Mouse (Mus musculus) midbrain, embryonic 15.5 days (tissue): ENCODE measurements around the gene Hist1h2bp. TPM values are rescaled to one million over a fixed set of nuclear protein-coding genes. Genes with fewer than 3 reads are reported as not detected.
A peak's percentile ranks its signal among the peaks of the same experiment; 100 is the strongest.
"Not testable (repeated sequence)": the region's sequence is repeated elsewhere in the genome, so short reads cannot be mapped to it uniquely, and the experiment has no call there.

Experiments used
- ATAC-seq: fragments of 200-750 bp; cut with Nextera tagmentation; replicated peaks from 2 replicates; pipeline ENCODE4 v1.8.0; 2017; ENCODE audit warnings: moderate TSS enrichment
- H3K27ac ChIP-seq: fragments of 300-500 bp; sonication (generic); 2 replicates; pipeline ENCODE4 v1.5.1; 2015; ENCODE audit warnings: mild to moderate bottlenecking, inconsistent platforms
- H3K27me3 ChIP-seq: fragments of 300-500 bp; sonication (generic); replicated peaks from 2 replicates; pipeline ENCODE4 v1.6.1; 2015; ENCODE audit warnings: inconsistent platforms
- H3K36me3 ChIP-seq: fragments of 300-500 bp; sonication (generic); replicated peaks from 2 replicates; pipeline ENCODE4 v1.6.1; 2015; ENCODE audit warnings: inconsistent platforms
- H3K4me1 ChIP-seq: fragments of 300-500 bp; sonication (generic); 2 replicates; pipeline ENCODE4 v1.6.1; 2015; ENCODE audit warnings: inconsistent platforms
- H3K4me2 ChIP-seq: fragments of 300-500 bp; sonication (generic); 2 replicates; pipeline ENCODE4 v1.6.1; 2015; ENCODE audit warnings: inconsistent platforms, mild to moderate bottlenecking, moderate library complexity
- H3K4me3 ChIP-seq: fragments of 300-500 bp; sonication (generic); 2 replicates; pipeline ENCODE4 v1.5.1; 2015; ENCODE audit warnings: mild to moderate bottlenecking, inconsistent platforms
- H3K9ac ChIP-seq: fragments of 300-500 bp; sonication (generic); 2 replicates; pipeline ENCODE4 v1.6.1; 2015; ENCODE audit warnings: mild to moderate bottlenecking, inconsistent platforms
- H3K9me3 ChIP-seq: fragments of 300-500 bp; sonication (generic); 2 replicates; pipeline ENCODE4 v1.6.1; 2016; ENCODE audit warnings: inconsistent platforms
- WGBS: fragments of 180-500 bp; shearing (Covaris S2); methylation state at CpG from one replicate; pipeline ENCODE4 v1.1.7; 2015; ENCODE audit warnings: mixed read lengths; 5-methylcytosine and 5-hydroxymethylcytosine counted together
- polyA plus RNA-seq: library from polyadenylated mRNA; unstranded; fragments of >200 nt; fragmentation: Nextera tagmentation; extraction: Ambion mirVana; gene quantifications from 2 replicates; pipeline ENCODE4 v1.2.1, GENCODE M21; 2015

Gene Hist1h2bp
- 0.31 and 0.87 TPM in 2 replicates for polyA plus RNA-seq

- WGBS, result under 1% methylated on average over 41 of the region's 63 CpGs
- H3K27ac ChIP-seq, result peak within 1 kb of the TSS; percentile 79
Measured at GRCm38 (mm10) chr13:21786899-21787629, at the start of gene Hist1h2bp, which contains the start of gene Hist1h2an. Gene Hist1h2bp, plus strand, starts transcription at chr13:21787461. Gene Hist1h2an, minus strand, starts transcription at chr13:21787218.

GRCm38 (mm10) chr13:21745006-21745405 is 42.3 kb upstream of the Hist1h2bp start:
- H3K4me3 ChIP-seq, result no peak overlapping the region
- H3K4me2 ChIP-seq, result no peak overlapping the region
- no peak overlapping the region for H3K9ac ChIP-seq
- 95% methylated on average over 1 of the region's 1 CpGs for WGBS
- peaks cover 12% of the 10 kb centered on the region for H3K4me1 ChIP-seq
- H3K27ac ChIP-seq, result no peak overlapping the region
- no peaks in the 10 kb centered on the region for H3K36me3 ChIP-seq
- H3K27me3 ChIP-seq, result no peaks in the 10 kb centered on the region
- ATAC-seq, result no peak
- H3K9me3 ChIP-seq, result no peaks in the 10 kb centered on the region

More at GRCm38 (mm10) chr13:21786899-21787629, at the start of gene Hist1h2bp, which contains the start of gene Hist1h2an:
- ATAC-seq, result peak; percentile 95
- H3K9me3 ChIP-seq, H3K27me3 ChIP-seq, H3K36me3 ChIP-seq: not testable (repeated sequence)
- H3K9ac ChIP-seq, result peak within 1 kb of the TSS; percentile 22; the same call in 1 of the 2 replicates
- peak within 1 kb of the TSS; percentile 69 for H3K4me2 ChIP-seq
- H3K4me1 ChIP-seq, result peaks cover 29% of the 10 kb centered on the region
- peak within 1 kb of the TSS; percentile 41 for H3K4me3 ChIP-seq

- no peak for ATAC-seq
- Histone ChIP-seq H3K4me1 (peaks cover 21% of the 10 kb centered on the region), H3K9me3 (no peaks in the 10 kb centered on the region), H3K9ac (peak overlapping the region; percentile 45), H3K27me3 (no peaks in the 10 kb centered on the region), H3K27ac (peak overlapping the region; percentile 90), H3K36me3 (no peaks in the 10 kb centered on the region), H3K4me3 (peak overlapping the region; percentile 49), H3K4me2 (peak overlapping the region; percentile 68)
- 4% methylated on average over 5 of the region's 5 CpGs for WGBS
Measured at GRCm38 (mm10) chr13:21749387-21750158, 37.7 kb upstream of the Hist1h2bp start.

- H3K27me3 ChIP-seq, H3K9me3 ChIP-seq, H3K36me3 ChIP-seq: not testable (repeated sequence)
- Histone ChIP-seq H3K27ac (peak within 1 kb of the TSS; percentile 90), H3K4me1 (peaks cover 26% of the 10 kb centered on the region), H3K4me2 (peak within 1 kb of the TSS; percentile 68), H3K4me3 (peak within 1 kb of the TSS; percentile 49), H3K9ac (peak within 1 kb of the TSS; percentile 45)
- ATAC-seq, result peak; percentile 88
- WGBS, result under 1% methylated on average over 46 of the region's 56 CpGs
Measured at GRCm38 (mm10) chr13:21750159-21751017, 36.9 kb upstream of the Hist1h2bp start, which contains the start of gene Hist1h4k. Gene Hist1h4k, minus strand, starts transcription at chr13:21750505.

GRCm38 (mm10) chr13:21751417-21751816 is 35.8 kb upstream of the Hist1h2bp start:
- Histone ChIP-seq H3K4me2 (no peak overlapping the region), H3K4me3 (no peak overlapping the region), H3K9ac (no peak overlapping the region), H3K27me3 (no peaks in the 10 kb centered on the region), H3K9me3 (no peaks in the 10 kb centered on the region), H3K4me1 (peaks cover 26% of the 10 kb centered on the region), H3K27ac (no peak overlapping the region), H3K36me3 (no peaks in the 10 kb centered on the region)
- no peak for ATAC-seq

GRCm38 (mm10) chr13:21751827-21752226 is 35.4 kb upstream of the Hist1h2bp start:
- no peak overlapping the region for H3K9ac ChIP-seq
- no peaks in the 10 kb centered on the region for H3K36me3 ChIP-seq
- no peak overlapping the region for H3K4me3 ChIP-seq
- no peak overlapping the region for H3K4me2 ChIP-seq
- H3K27me3 ChIP-seq, result no peaks in the 10 kb centered on the region
- 78% methylated on average over 3 of the region's 3 CpGs for WGBS
- H3K27ac ChIP-seq, result no peak overlapping the region
- ATAC-seq, result no peak
- peaks cover 26% of the 10 kb centered on the region for H3K4me1 ChIP-seq
- H3K9me3 ChIP-seq, result no peaks in the 10 kb centered on the region

- WGBS, result 46% methylated on average over 3 of the region's 3 CpGs
- ATAC-seq, result no peak
- Histone ChIP-seq H3K4me3 (no peak overlapping the region), H3K4me2 (no peak overlapping the region), H3K9me3 (no peaks in the 10 kb centered on the region), H3K27me3 (no peaks in the 10 kb centered on the region), H3K27ac (0 out of 2 replicates have a peak overlapping the region, but pooled peaks have one; percentile 12), H3K4me1 (peaks cover 26% of the 10 kb centered on the region), H3K9ac (no peak overlapping the region), H3K36me3 (no peaks in the 10 kb centered on the region)
Measured at GRCm38 (mm10) chr13:21752356-21752755, 34.9 kb upstream of the Hist1h2bp start.

- Histone ChIP-seq H3K4me2 (peak overlapping the region; percentile 79), H3K9ac (peak overlapping the region; percentile 42), H3K36me3 (no peaks in the 10 kb centered on the region), H3K27me3 (no peaks in the 10 kb centered on the region), H3K4me3 (peak overlapping the region; percentile 49), H3K4me1 (peaks cover 26% of the 10 kb centered on the region), H3K27ac (peak overlapping the region; percentile 95), H3K9me3 (no peaks in the 10 kb centered on the region)
- ATAC-seq, result no peak
- WGBS, result 2% methylated on average over 10 of the region's 10 CpGs
Measured at GRCm38 (mm10) chr13:21753051-21753523, 34.2 kb upstream of the Hist1h2bp start.

GRCm38 (mm10) chr13:21753524-21754285 is 33.6 kb upstream of the Hist1h2bp start, which contains the start of the genes Hist1h2ak and Hist1h2bn:
Gene Hist1h2ak, minus strand, starts transcription at chr13:21753827.
Gene Hist1h2bn, plus strand, starts transcription at chr13:21754123.
- Histone ChIP-seq H3K4me3 (peak within 1 kb of the TSS; percentile 49), H3K27ac (peak within 1 kb of the TSS; percentile 95), H3K9ac (peak within 1 kb of the TSS; percentile 42), H3K4me2 (peak within 1 kb of the TSS; percentile 79), H3K4me1 (peaks cover 22% of the 10 kb centered on the region)
- peak; percentile 97 for ATAC-seq
- not testable (repeated sequence) for H3K27me3 ChIP-seq, H3K9me3 ChIP-seq, H3K36me3 ChIP-seq
- WGBS, result under 1% methylated on average over 47 of the region's 50 CpGs

- Histone ChIP-seq H3K4me3 (peak overlapping the region; percentile 49), H3K27ac (peak overlapping the region; percentile 95; the same call in 1 of the 2 replicates), H3K4me2 (peak overlapping the region; percentile 79), H3K9ac (peak overlapping the region; percentile 31), H3K4me1 (peaks cover 16% of the 10 kb centered on the region)
- H3K27me3 ChIP-seq, H3K36me3 ChIP-seq, H3K9me3 ChIP-seq: not testable (repeated sequence)
- WGBS, result under 1% methylated on average over 26 of the region's 26 CpGs
- ATAC-seq, result peak; percentile 2
Measured at GRCm38 (mm10) chr13:21754294-21755001, 32.8 kb upstream of the Hist1h2bp start.
